Mouse (Mus musculus): ENCODE data around the gene Ltbp1. TPM values are rescaled to one million over a fixed set of nuclear protein-coding genes. Genes with fewer than 3 reads are reported as not detected.

Ltbp1 gene
- polyA plus RNA-seq, 1 experiment from 2014 or later: 2.9 TPM

DNA sequence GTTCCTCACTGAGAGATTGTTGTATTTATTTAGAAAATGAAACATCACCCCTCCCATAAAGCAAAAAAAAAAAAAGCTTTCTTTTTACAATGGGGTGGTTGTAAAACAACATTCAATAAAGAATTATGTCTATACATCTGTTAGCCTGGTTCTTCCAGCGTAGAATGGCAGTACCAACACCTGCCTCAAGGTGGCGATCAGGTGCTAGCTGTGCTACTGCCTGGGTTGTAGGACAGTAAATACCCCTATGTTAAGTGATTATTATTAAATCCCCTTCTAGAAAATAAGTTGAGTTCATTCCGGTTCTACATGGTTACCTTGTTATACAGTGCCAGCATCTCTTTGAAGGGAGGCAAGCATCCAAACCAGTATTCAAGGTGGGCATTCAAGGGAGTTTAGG is 367.0 kb downstream of the Ltbp1 start:
- ATAC-seq (ENCODE audit: low read depth) (no peak), DNase-seq (no peak)
- H3K9ac ChIP-seq: no peak overlapping the region
- WGBS (ENCODE audit: insufficient replicate concordance): 33% methylated on average over 3 of the region's 3 CpGs
- H3K9me3 ChIP-seq (replicated peaks): no peaks in the 10 kb centered on the region
- H3K27me3 ChIP-seq: no peaks in the 10 kb centered on the region
- no peak overlapping the region for H3K4me3 ChIP-seq (replicated peaks)
- no peaks in the 10 kb centered on the region for H3K4me1 ChIP-seq (replicated peaks)
- H3K27ac ChIP-seq: no peak overlapping the region
- H3K36me3 ChIP-seq: no peaks in the 10 kb centered on the region
- no peak overlapping the region for H3K4me2 ChIP-seq

- H3K4me2 ChIP-seq: no peak overlapping the region
- H3K4me1 ChIP-seq (replicated peaks): no peaks in the 10 kb centered on the region
- H3K27ac ChIP-seq: no peak overlapping the region
- H3K36me3 ChIP-seq: no peaks in the 10 kb centered on the region
- no peak overlapping the region for H3K4me3 ChIP-seq (replicated peaks)
- H3K9me3 ChIP-seq (replicated peaks): no peaks in the 10 kb centered on the region
- no peaks in the 10 kb centered on the region for H3K27me3 ChIP-seq
- no peak for ATAC-seq (ENCODE audit: low read depth)
- H3K9ac ChIP-seq: no peak overlapping the region
- 55% methylated on average over 5 of the region's 5 CpGs for WGBS (ENCODE audit: insufficient replicate concordance)
- DNase-seq: no peak
These were observed 369.1 kb downstream of the Ltbp1 start for GRCm38 (mm10) chr17:75374287-75375024.

DNA sequence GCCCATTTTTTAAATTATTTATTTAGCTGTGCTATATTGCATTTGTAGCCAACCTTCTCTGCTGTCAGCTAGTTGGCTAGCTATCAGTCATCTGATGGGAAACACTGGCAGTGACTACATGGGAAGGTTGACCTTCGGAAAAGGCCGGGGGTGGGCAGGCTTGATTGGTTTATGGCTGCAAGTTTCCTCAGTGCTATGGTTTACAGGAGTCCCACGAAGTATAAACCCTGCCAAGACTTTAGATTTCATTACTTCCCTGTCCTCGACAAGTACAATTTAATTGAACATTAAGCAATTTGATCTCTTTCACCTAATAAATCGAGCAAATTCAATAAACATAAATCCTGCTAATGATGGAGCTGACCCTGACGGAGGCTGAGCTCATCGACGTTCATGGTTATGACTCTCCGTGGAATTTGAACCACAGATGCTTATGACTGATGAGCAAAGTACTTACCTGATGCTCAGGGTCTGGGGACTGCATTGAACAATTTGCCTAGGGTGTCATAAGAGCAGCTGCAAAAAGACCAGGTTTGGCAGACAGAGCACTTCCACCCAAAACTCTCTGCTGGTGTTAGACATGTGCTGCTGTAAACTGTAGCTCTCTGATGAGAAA is 373.0 kb downstream of the Ltbp1 start:
- H3K4me3 ChIP-seq (replicated peaks): no peak overlapping the region
- no peaks in the 10 kb centered on the region for H3K36me3 ChIP-seq
- H3K4me2 ChIP-seq: no peak overlapping the region
- no peak overlapping the region for H3K9ac ChIP-seq
- H3K27ac ChIP-seq: no peak overlapping the region
- no peaks in the 10 kb centered on the region for H3K9me3 ChIP-seq (replicated peaks)
- no peaks in the 10 kb centered on the region for H3K4me1 ChIP-seq (replicated peaks)
- ATAC-seq (ENCODE audit: low read depth) (no peak), DNase-seq (no peak)
- no peaks in the 10 kb centered on the region for H3K27me3 ChIP-seq
- WGBS (ENCODE audit: insufficient replicate concordance): 68% methylated on average over 9 of the region's 9 CpGs

GRCm38 (mm10) chr17:75380167-75380566 is 374.8 kb downstream of the Ltbp1 start:
- H3K4me3 ChIP-seq (replicated peaks): no peak overlapping the region
- DNase-seq (no peak), ATAC-seq (ENCODE audit: low read depth) (no peak)
- no peaks in the 10 kb centered on the region for H3K4me1 ChIP-seq (replicated peaks)
- H3K27ac ChIP-seq: no peak overlapping the region
- WGBS (ENCODE audit: insufficient replicate concordance): 53% methylated on average over 2 of the region's 2 CpGs
- no peak overlapping the region for H3K4me2 ChIP-seq
- no peaks in the 10 kb centered on the region for H3K27me3 ChIP-seq
- no peaks in the 10 kb centered on the region for H3K9me3 ChIP-seq (replicated peaks)
- H3K36me3 ChIP-seq: no peaks in the 10 kb centered on the region
- H3K9ac ChIP-seq: no peak overlapping the region

- H3K27ac ChIP-seq: no peak overlapping the region
- H3K9me3 ChIP-seq (replicated peaks): no peaks in the 10 kb centered on the region
- H3K9ac ChIP-seq: no peak overlapping the region
- no peak overlapping the region for H3K4me2 ChIP-seq
- no peak overlapping the region for H3K4me3 ChIP-seq (replicated peaks)
- no peaks in the 10 kb centered on the region for H3K4me1 ChIP-seq (replicated peaks)
- 0 out of 2 replicates have a peak, but pooled peaks cover 2% of the 10 kb centered on the region for H3K36me3 ChIP-seq
- H3K27me3 ChIP-seq: no peaks in the 10 kb centered on the region
- ATAC-seq (ENCODE audit: low read depth) (no peak), DNase-seq (no peak)
- 62% methylated on average over 4 of the region's 4 CpGs for WGBS (ENCODE audit: insufficient replicate concordance)
These were observed 383.0 kb downstream of the Ltbp1 start for GRCm38 (mm10) chr17:75388402-75388801.

DNA sequence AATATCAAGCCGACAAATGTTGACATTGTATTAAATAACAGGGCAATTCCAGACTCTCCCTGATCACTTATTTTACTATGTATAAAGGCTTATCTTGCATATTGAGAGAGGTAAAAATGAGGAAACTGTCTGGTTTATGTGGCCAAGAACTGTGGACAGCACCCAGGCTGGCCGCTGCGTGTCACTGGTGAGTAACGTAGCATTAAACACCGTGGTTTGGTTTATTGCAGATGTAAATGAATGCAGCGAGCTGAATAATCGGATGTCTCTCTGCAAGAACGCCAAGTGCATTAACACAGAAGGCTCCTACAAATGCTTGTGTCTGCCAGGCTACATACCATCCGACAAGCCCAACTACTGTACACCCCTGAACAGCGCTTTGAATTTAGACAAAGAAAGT is 384.8 kb downstream of the Ltbp1 start:
- Histone ChIP-seq H3K4me2 (no peak overlapping the region), H3K9me3 (replicated peaks) (no peaks in the 10 kb centered on the region), H3K27me3 (no peaks in the 10 kb centered on the region), H3K9ac (no peak overlapping the region), H3K27ac (no peak overlapping the region), H3K4me3 (replicated peaks) (no peak overlapping the region), H3K36me3 (0 out of 2 replicates have a peak, but pooled peaks cover 2% of the 10 kb centered on the region), H3K4me1 (replicated peaks) (no peaks in the 10 kb centered on the region)
- DNase-seq: no peak
- no peak for ATAC-seq (ENCODE audit: low read depth)
- WGBS (ENCODE audit: insufficient replicate concordance): 80% methylated on average over 10 of the region's 10 CpGs

DNA sequence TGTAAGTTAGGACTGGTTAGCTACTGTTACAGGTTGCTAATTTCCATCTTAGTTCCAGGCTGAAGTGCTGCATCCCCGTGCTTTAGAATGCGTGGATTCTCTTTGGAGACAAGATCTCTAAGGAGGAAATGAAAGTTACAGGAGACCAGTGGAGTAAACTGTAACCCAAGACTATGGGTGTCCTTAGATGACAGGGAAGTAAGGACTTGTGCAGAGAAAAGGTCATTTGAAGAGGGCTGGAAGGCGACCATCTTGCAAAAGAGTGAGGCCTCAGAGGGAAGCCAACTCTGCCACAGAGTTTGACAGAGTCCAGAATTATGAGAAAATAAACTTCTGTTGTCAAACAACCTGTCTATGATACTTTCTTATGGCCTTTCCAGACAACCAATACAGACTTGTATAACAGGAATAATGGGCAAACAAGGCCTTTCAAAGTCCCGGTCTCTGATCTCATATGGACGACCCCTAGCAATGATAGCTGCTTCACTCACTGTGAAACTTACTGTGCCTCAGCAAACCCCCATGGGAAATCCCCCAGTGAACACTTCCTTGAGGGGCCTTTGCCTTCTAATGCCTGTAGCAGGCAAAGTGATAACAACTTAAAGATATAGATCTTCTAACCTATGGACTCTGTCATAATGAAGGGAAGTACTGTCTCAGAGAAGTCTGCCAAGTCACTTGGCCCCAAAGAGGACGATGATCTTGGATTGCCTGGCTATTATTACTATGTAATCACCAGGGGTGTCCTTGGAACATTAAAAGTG is 386.2 kb downstream of the Ltbp1 start:
- no peak overlapping the region for H3K27ac ChIP-seq
- ATAC-seq (ENCODE audit: low read depth): no peak

DNA sequence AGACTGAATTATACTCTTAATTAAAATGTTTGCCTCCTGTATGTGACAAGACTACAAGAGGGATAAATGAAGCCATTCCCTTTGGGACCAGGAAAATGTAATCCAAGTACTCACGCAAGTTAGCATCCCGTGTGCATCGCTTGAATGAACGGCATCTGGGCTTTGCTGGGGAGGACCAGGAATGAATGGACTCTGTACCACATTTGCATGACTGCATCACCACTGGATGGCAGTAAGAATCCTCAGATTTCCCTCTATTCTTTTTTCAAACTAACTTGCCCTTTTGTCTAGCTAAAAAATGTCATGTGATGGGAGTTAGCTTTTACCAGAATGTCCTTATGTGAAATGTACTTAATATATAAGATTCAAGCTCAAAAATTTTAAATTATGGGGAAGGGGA is 401.0 kb downstream of the Ltbp1 start:
- ATAC-seq (ENCODE audit: low read depth) (no peak), DNase-seq (no peak)
- Histone ChIP-seq H3K27ac (no peak overlapping the region), H3K27me3 (no peaks in the 10 kb centered on the region), H3K9me3 (replicated peaks) (no peaks in the 10 kb centered on the region), H3K9ac (no peak overlapping the region), H3K36me3 (no peaks in the 10 kb centered on the region), H3K4me2 (no peak overlapping the region), H3K4me1 (replicated peaks) (no peaks in the 10 kb centered on the region), H3K4me3 (replicated peaks) (no peak overlapping the region)
- 66% methylated on average over 4 of the region's 4 CpGs for WGBS (ENCODE audit: insufficient replicate concordance)

More for the DNA sequence above, 386.2 kb downstream of the Ltbp1 start:
- H3K4me1 ChIP-seq (replicated peaks): no peaks in the 10 kb centered on the region
- no peaks in the 10 kb centered on the region for H3K9me3 ChIP-seq (replicated peaks)
- H3K4me3 ChIP-seq (replicated peaks): no peak overlapping the region
- H3K4me2 ChIP-seq: no peak overlapping the region
- WGBS (ENCODE audit: insufficient replicate concordance): 67% methylated on average over 6 of the region's 6 CpGs
- no peaks in the 10 kb centered on the region for H3K27me3 ChIP-seq
- 0 out of 2 replicates have a peak, but pooled peaks cover 2% of the 10 kb centered on the region for H3K36me3 ChIP-seq
- no peak for DNase-seq
- no peak overlapping the region for H3K9ac ChIP-seq

GRCm38 (mm10) chr17:75416861-75417260 is 411.5 kb downstream of the Ltbp1 start:
- Histone ChIP-seq H3K4me3 (replicated peaks) (no peak overlapping the region), H3K27ac (no peak overlapping the region), H3K9me3 (replicated peaks) (no peaks in the 10 kb centered on the region), H3K36me3 (no peaks in the 10 kb centered on the region), H3K4me1 (replicated peaks) (no peaks in the 10 kb centered on the region), H3K4me2 (no peak overlapping the region), H3K9ac (no peak overlapping the region), H3K27me3 (no peaks in the 10 kb centered on the region)
- ATAC-seq (ENCODE audit: low read depth): no peak
- WGBS (ENCODE audit: insufficient replicate concordance): 54% methylated on average over 3 of the region's 3 CpGs
- no peak for DNase-seq

- Histone ChIP-seq H3K36me3 (no peaks in the 10 kb centered on the region), H3K9ac (no peak overlapping the region), H3K9me3 (replicated peaks) (no peaks in the 10 kb centered on the region), H3K4me1 (replicated peaks) (no peaks in the 10 kb centered on the region), H3K27me3 (peaks cover 4% of the 10 kb centered on the region), H3K4me3 (replicated peaks) (no peak overlapping the region), H3K27ac (no peak overlapping the region), H3K4me2 (no peak overlapping the region)
- 49% methylated on average over 2 of the region's 2 CpGs for WGBS (ENCODE audit: insufficient replicate concordance)
- ATAC-seq (ENCODE audit: low read depth): no peak
- no peak for DNase-seq
These were observed 428.8 kb downstream of the Ltbp1 start for GRCm38 (mm10) chr17:75434152-75434551.

DNA sequence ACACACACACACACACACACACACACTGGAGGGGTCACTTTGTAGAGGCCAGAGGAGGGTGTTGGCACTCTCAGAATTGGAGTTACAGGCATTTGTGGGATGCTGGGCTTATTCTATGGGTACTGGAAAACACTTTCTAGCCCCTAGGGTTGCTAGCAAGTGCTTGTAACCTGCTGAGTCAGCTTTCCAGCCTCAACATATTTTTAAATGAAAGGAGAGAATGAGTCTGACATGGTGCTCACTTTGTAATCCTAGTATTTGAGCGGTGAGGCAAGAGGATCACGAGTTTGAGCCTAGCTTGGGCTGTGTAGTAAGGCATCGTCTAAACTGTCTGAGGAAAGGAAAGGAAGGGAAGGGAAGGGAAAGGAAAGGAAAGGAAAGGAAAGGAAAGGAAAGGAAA is 429.5 kb downstream of the Ltbp1 start:
- Histone ChIP-seq H3K9ac (no peak overlapping the region), H3K27ac (no peak overlapping the region), H3K9me3 (replicated peaks) (no peaks in the 10 kb centered on the region), H3K4me1 (replicated peaks) (no peaks in the 10 kb centered on the region), H3K4me2 (no peak overlapping the region), H3K27me3 (peaks cover 4% of the 10 kb centered on the region), H3K4me3 (replicated peaks) (no peak overlapping the region), H3K36me3 (no peaks in the 10 kb centered on the region)
- DNase-seq (no peak), ATAC-seq (ENCODE audit: low read depth) (no peak)
- WGBS (ENCODE audit: insufficient replicate concordance): 48% methylated on average over 3 of the region's 3 CpGs

Measured in liver, embryonic 13.5 days (tissue).